Mouse (Mus musculus) limb, embryonic 13.5 days (tissue): ENCODE results near the gene Pfkm. TPM values are rescaled to one million over a fixed set of nuclear protein-coding genes. Genes with fewer than 3 reads are reported as not detected.

Source experiments
- ATAC-seq: fragments of 200-750 bp; cut with Nextera tagmentation; 2 replicates; pipeline ENCODE4 v1.8.0; 2017; ENCODE audit warnings: low read depth, moderate number of reproducible peaks, moderate TSS enrichment; ENCODE audit not compliant: low FRiP score
- H3K27ac ChIP-seq: fragments of 300-500 bp; sonication (generic); 2 replicates; pipeline ENCODE4 v1.5.1; 2015; ENCODE audit warnings: inconsistent platforms, mild to moderate bottlenecking, moderate library complexity
- H3K27me3 ChIP-seq: fragments of 300-500 bp; sonication (generic); 2 replicates; pipeline ENCODE4 v1.6.1; 2015; ENCODE audit warnings: mild to moderate bottlenecking, inconsistent platforms
- H3K36me3 ChIP-seq: fragments of 300-500 bp; sonication (generic); 2 replicates; pipeline ENCODE4 v1.6.1; 2015; ENCODE audit warnings: inconsistent platforms, mild to moderate bottlenecking, moderate library complexity
- H3K4me1 ChIP-seq: fragments of 300-500 bp; sonication (generic); 2 replicates; pipeline ENCODE4 v1.6.1; 2015; ENCODE audit warnings: inconsistent platforms
- H3K4me2 ChIP-seq: fragments of 300-500 bp; sonication (generic); replicated peaks from 2 replicates; pipeline ENCODE4 v1.6.1; 2015; ENCODE audit warnings: inconsistent platforms, mild to moderate bottlenecking, moderate library complexity
- H3K4me3 ChIP-seq: fragments of 300-500 bp; sonication (generic); 2 replicates; pipeline ENCODE4 v1.5.1; 2015; ENCODE audit warnings: moderate library complexity, mild to moderate bottlenecking, inconsistent platforms
- H3K9ac ChIP-seq: fragments of 300-500 bp; sonication (generic); 2 replicates; pipeline ENCODE4 v1.6.1; 2015; ENCODE audit warnings: mild to moderate bottlenecking, inconsistent platforms
- H3K9me3 ChIP-seq: fragments of 300-500 bp; sonication (generic); 2 replicates; pipeline ENCODE4 v1.6.1; 2016; ENCODE audit warnings: inconsistent platforms
- WGBS: fragments of 180-500 bp; shearing (Covaris S2); methylation state at CpG from one replicate; pipeline ENCODE4 v1.1.7; 2015; 5-methylcytosine and 5-hydroxymethylcytosine counted together
- polyA plus RNA-seq: library from polyadenylated mRNA; unstranded; fragments of >200 nt; fragmentation: Nextera tagmentation; extraction: Ambion mirVana; gene quantifications from 2 replicates; pipeline ENCODE4 v1.2.1, GENCODE M21; 2015

Pfkm gene
- polyA plus RNA-seq, 1 experiment from 2014 or later, result 56.0 TPM

- 70% methylated on average over 3 of the region's 3 CpGs for WGBS
- Histone ChIP-seq H3K9me3 (no peaks in the 10 kb centered on the region), H3K4me2 (no peak overlapping the region), H3K36me3 (no peaks in the 10 kb centered on the region), H3K4me1 (peaks cover 10% of the 10 kb centered on the region), H3K27me3 (no peaks in the 10 kb centered on the region), H3K9ac (no peak overlapping the region), H3K4me3 (no peak overlapping the region), H3K27ac (no peak overlapping the region)
- ATAC-seq, result no peak
These were observed 56.0 kb downstream of the Pfkm start for GRCm38 (mm10) chr15:98148356-98148755.

GRCm38 (mm10) chr15:98149166-98149602 lies 56.8 kb downstream of the Pfkm start:
- Histone ChIP-seq H3K36me3 (no peaks in the 10 kb centered on the region), H3K4me1 (peaks cover 10% of the 10 kb centered on the region), H3K27ac (no peak overlapping the region), H3K4me3 (no peak overlapping the region), H3K4me2 (no peak overlapping the region), H3K27me3 (no peaks in the 10 kb centered on the region), H3K9ac (no peak overlapping the region), H3K9me3 (no peaks in the 10 kb centered on the region)
- no peak for ATAC-seq
- WGBS, result 63% methylated on average over 10 of the region's 10 CpGs

DNA sequence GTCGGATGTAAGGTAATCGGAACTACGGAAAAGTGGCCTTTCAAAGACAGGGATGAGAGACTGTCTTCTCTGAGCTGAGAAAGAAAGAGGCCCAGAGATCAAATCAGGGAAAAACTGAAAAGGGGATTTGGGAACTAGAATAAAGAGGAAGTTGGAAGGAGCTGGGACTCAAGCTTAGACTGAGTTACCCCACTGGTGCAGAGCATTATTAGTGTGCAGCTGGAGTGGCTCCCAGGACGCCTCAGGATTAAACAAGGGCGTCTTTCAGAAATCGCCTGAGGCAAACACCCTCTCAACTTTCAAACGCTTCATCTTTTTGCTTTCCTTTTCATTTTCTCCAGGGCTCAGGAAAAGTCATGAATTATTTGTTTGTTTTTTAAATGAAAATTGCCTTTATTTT lies 60.5 kb downstream of the Pfkm start:
- Histone ChIP-seq H3K9ac (no peak overlapping the region), H3K4me1 (no peaks in the 10 kb centered on the region), H3K4me3 (no peak overlapping the region), H3K27ac (peak overlapping the region; percentile 16; the same call in 1 of the 2 replicates), H3K27me3 (no peaks in the 10 kb centered on the region), H3K36me3 (no peaks in the 10 kb centered on the region), H3K4me2 (no peak overlapping the region), H3K9me3 (no peaks in the 10 kb centered on the region)
- ATAC-seq, result no peak
- 57% methylated on average over 7 of the region's 7 CpGs for WGBS

DNA sequence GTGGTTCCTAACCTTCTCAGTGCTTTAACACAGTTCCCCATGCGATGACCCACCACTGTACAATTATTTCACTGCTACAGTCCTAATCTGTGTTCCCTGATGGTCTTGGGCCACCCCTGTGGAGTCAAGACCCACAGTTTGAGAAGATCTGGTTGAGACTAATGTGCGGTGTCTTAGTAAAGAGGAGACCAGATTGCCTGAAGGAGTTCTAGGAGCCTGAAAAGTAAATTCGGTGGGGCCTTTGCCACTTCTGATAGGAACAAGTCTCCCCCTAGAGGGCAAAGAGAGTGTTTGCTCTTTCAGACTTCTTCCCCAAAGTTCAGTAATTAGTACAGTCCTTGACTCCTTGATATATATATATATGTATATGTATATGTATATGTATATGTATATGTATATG lies 61.2 kb downstream of the Pfkm start:
- 34% methylated on average over 3 of the region's 3 CpGs for WGBS
- Histone ChIP-seq H3K27ac (no peak overlapping the region), H3K27me3 (no peaks in the 10 kb centered on the region), H3K4me2 (no peak overlapping the region), H3K36me3 (no peaks in the 10 kb centered on the region), H3K4me1 (no peaks in the 10 kb centered on the region), H3K4me3 (no peak overlapping the region), H3K9ac (no peak overlapping the region), H3K9me3 (no peaks in the 10 kb centered on the region)
- ATAC-seq, result no peak

- Histone ChIP-seq H3K4me3 (no peak overlapping the region), H3K4me2 (no peak overlapping the region), H3K9me3 (no peaks in the 10 kb centered on the region), H3K36me3 (no peaks in the 10 kb centered on the region), H3K4me1 (no peaks in the 10 kb centered on the region), H3K27ac (no peak overlapping the region), H3K9ac (no peak overlapping the region), H3K27me3 (no peaks in the 10 kb centered on the region)
- ATAC-seq, result no peak
- 62% methylated on average over 4 of the region's 4 CpGs for WGBS
These were observed 61.8 kb downstream of the Pfkm start for GRCm38 (mm10) chr15:98154146-98154545.

DNA sequence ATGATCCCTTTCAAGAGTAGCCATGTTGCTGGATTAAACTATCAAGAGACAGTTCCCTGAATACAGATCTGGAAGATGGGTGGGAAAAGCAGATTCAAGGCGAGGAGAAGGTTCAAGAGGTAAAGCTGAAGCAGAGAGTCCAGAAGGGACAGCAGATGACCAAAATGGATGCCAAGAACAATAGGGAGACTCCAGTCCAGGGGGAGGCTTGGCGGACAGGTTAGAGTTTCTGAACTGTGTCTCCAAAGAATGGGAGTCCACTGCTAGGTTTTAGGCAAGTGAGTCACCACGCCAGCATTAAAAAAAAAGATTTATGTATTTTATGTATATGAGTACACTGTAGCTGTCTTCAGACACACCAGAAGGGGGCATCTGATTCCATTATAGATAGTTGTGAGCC lies 62.2 kb downstream of the Pfkm start:
- H3K27me3 ChIP-seq, result no peaks in the 10 kb centered on the region
- no peaks in the 10 kb centered on the region for H3K4me1 ChIP-seq
- WGBS, result 75% methylated on average over 3 of the region's 3 CpGs
- H3K27ac ChIP-seq, result no peak overlapping the region
- H3K4me3 ChIP-seq, result no peak overlapping the region
- no peak overlapping the region for H3K4me2 ChIP-seq
- H3K9ac ChIP-seq, result no peak overlapping the region
- ATAC-seq, result no peak
- H3K36me3 ChIP-seq, result no peaks in the 10 kb centered on the region
- H3K9me3 ChIP-seq, result no peaks in the 10 kb centered on the region

- no peaks in the 10 kb centered on the region for H3K9me3 ChIP-seq
- no peak overlapping the region for H3K9ac ChIP-seq
- H3K4me2 ChIP-seq, result no peak overlapping the region
- H3K36me3 ChIP-seq, result no peaks in the 10 kb centered on the region
- H3K4me3 ChIP-seq, result no peak overlapping the region
- no peak for ATAC-seq
- 91% methylated on average over 5 of the region's 5 CpGs for WGBS
- H3K27ac ChIP-seq, result no peak overlapping the region
- no peaks in the 10 kb centered on the region for H3K27me3 ChIP-seq
- H3K4me1 ChIP-seq, result no peaks in the 10 kb centered on the region
These were observed 62.9 kb downstream of the Pfkm start for GRCm38 (mm10) chr15:98155272-98155671.

- no peak for ATAC-seq
- Histone ChIP-seq H3K4me2 (no peak overlapping the region), H3K27ac (no peak overlapping the region), H3K4me1 (no peaks in the 10 kb centered on the region), H3K4me3 (no peak overlapping the region), H3K36me3 (no peaks in the 10 kb centered on the region), H3K9me3 (no peaks in the 10 kb centered on the region), H3K9ac (no peak overlapping the region), H3K27me3 (no peaks in the 10 kb centered on the region)
- WGBS, result 68% methylated on average over 4 of the region's 4 CpGs
These were observed 63.6 kb downstream of the Pfkm start for GRCm38 (mm10) chr15:98155944-98156343.

- Histone ChIP-seq H3K9me3 (no peaks in the 10 kb centered on the region), H3K36me3 (no peaks in the 10 kb centered on the region), H3K4me3 (no peak overlapping the region), H3K27me3 (no peaks in the 10 kb centered on the region), H3K9ac (no peak overlapping the region), H3K4me2 (no peak overlapping the region), H3K4me1 (no peaks in the 10 kb centered on the region), H3K27ac (no peak overlapping the region)
- WGBS, result 63% methylated on average over 1 of the region's 1 CpGs
- ATAC-seq, result no peak
These were observed 64.9 kb downstream of the Pfkm start for GRCm38 (mm10) chr15:98157253-98157652.

DNA sequence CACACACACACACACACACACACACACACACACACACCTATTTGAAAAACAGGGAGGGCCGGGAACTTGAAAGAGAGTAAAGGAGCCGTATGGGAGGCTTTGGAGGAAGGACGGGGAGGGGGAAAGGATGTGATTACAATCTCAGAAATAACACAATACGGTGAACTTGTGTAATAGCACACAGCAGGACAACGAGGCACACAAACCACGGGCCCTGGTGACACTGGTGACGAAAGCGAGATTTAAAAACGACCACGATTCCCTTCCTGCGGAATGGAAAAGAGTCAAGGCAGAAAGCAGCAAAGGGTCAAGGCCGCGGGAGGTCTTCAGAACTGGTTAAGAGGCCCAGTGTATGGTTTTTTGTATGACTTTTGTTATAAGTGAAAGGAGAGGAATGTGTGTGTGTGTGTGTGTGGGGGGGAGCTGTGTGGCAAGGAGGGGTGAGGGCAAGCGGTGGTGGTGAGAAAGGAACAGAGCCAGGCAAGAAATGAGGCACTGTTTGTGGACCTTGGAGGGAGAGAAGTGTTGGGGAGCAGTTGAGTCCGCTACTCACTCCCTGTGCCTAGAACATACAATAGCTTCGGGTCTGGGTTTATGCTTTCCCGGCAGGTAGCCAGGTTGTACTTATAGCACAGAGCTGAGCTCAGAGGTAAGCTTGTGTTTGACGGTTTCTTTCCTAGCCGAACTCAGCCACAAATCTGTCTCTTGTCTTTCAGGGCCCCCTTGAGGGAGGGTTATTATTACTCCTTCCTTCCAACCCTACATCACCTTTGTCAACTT lies 68.8 kb downstream of the Pfkm start:
- Histone ChIP-seq H3K9ac (no peak overlapping the region), H3K27me3 (peaks cover 18% of the 10 kb centered on the region), H3K4me1 (no peaks in the 10 kb centered on the region), H3K27ac (no peak overlapping the region), H3K4me2 (no peak overlapping the region), H3K9me3 (no peaks in the 10 kb centered on the region), H3K36me3 (no peaks in the 10 kb centered on the region), H3K4me3 (no peak overlapping the region)
- ATAC-seq, result no peak
- 72% methylated on average over 19 of the region's 19 CpGs for WGBS

DNA sequence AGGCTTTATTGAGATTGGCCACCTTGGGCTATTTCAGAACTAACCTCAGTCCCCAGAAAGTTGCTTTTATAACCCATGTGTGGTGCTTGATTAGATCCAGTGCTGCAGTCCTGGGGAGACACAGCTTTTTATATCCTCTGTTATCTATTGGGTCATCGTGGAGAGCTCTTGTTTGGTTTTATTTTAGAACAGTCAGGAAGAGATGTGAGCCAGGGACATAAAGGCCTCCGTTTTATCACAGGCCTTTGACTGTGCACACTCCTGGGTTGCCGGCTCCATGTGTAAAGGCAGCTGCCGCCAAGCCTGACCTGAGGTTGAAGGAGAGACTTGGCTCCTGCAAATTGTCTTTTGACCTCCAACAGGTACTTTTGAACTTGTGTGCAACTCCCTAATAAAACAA lies 70.2 kb downstream of the Pfkm start:
- 49% methylated on average over 4 of the region's 4 CpGs for WGBS
- ATAC-seq, result no peak

DNA sequence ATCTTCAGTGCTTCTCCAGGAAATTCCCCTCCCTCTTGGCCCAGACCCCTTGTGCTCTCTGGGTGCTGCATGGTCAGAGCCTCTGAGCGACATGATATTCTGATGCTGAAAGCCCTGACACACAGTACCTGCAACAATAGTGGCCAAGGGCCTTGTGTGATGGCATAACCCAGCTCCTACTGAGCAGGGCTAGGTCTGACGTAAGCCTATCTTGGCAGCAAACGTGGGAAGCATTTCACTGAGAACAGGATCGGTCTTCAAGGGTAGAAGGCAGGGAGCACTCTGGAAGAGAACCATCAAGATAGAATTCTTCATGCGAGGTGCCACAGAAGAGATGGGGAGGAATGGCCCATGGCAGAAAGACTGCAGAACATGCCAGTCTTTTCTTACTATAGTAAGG lies 73.1 kb downstream of the Pfkm start, which contains the start of gene Asb8:
Gene Asb8, minus strand, starts transcription at position 101 of the 400 bp plus-strand sequence.
- Histone ChIP-seq H3K36me3 (no peaks in the 10 kb centered on the region), H3K4me2 (no peak within 1 kb of the TSS), H3K4me1 (peaks cover 15% of the 10 kb centered on the region), H3K9ac (no peak within 1 kb of the TSS), H3K4me3 (no peak within 1 kb of the TSS), H3K27me3 (peaks cover 58% of the 10 kb centered on the region), H3K27ac (no peak within 1 kb of the TSS), H3K9me3 (no peaks in the 10 kb centered on the region)
- WGBS, result 77% methylated on average over 5 of the region's 5 CpGs
- no peak for ATAC-seq

More for the DNA sequence above, 70.2 kb downstream of the Pfkm start:
- H3K4me1 ChIP-seq, result peaks cover 6% of the 10 kb centered on the region; the same call in 1 of the 2 replicates
- H3K36me3 ChIP-seq, result no peaks in the 10 kb centered on the region
- no peak overlapping the region for H3K4me3 ChIP-seq
- H3K9me3 ChIP-seq, result no peaks in the 10 kb centered on the region
- peaks cover 29% of the 10 kb centered on the region for H3K27me3 ChIP-seq
- no peak overlapping the region for H3K9ac ChIP-seq
- H3K4me2 ChIP-seq, result no peak overlapping the region
- H3K27ac ChIP-seq, result no peak overlapping the region
